Mouse (Mus musculus) hematopoietic stem cell, adult 5-6 weeks (primary cell): ENCODE results near the gene Gstt4. TPM values are rescaled to one million over a fixed set of nuclear protein-coding genes. Genes with fewer than 3 reads are reported as not detected.
"Not testable (repeated sequence)": the region's sequence is repeated elsewhere in the genome, so short reads cannot be mapped to it uniquely, and the experiment has no call there.

Source experiments
- ATAC-seq, 2 experiments: fragments of 125-278 bp in 1 of 2; replicated peaks in 1 of 2; 2 replicates each; pipeline ENCODE4 v1.8.0; 2016 to 2017; ENCODE audit warnings: inconsistent platforms in 2 of 2, mild to moderate bottlenecking in 2 of 2, moderate number of reproducible peaks in 2 of 2, low read depth in 1 of 2, moderate TSS enrichment in 1 of 2; ENCODE audit not compliant: low FRiP score in 2 of 2, poor library complexity in 2 of 2, severe bottlenecking in 2 of 2, insufficient read depth in 1 of 2, low TSS enrichment in 1 of 2
- total RNA-seq: library from RNA; stranded (forward); fragments of 172-1452, 232-1000 nt; gene quantifications from 2 replicates; pipeline ENCODE4 v1.2.3, GENCODE M21; 2017

Gene Gstt4
- total RNA-seq, 1 experiment from 2014 or later, result not detected

- no peak for ATAC-seq
Measured at GRCm38 (mm10) chr10:75844800-75845199, 22.5 kb upstream of the Gstt4 start.

- not testable (repeated sequence) for ATAC-seq
Measured at GRCm38 (mm10) chr10:75843898-75844297, 21.6 kb upstream of the Gstt4 start.

GRCm38 (mm10) chr10:75839092-75839491 lies 16.7 kb upstream of the Gstt4 start:
- ATAC-seq, result no peak

- peak; percentile 56 to 60 for ATAC-seq
Measured at GRCm38 (mm10) chr10:75837248-75837759, 15.0 kb upstream of the Gstt4 start, which contains the start of gene Gstt2. Gene Gstt2 (minus strand): TSS chr10:75837424.

GRCm38 (mm10) chr10:75835761-75836531 lies 13.6 kb upstream of the Gstt4 start:
- peak; percentile 23 to 47 for ATAC-seq

DNA sequence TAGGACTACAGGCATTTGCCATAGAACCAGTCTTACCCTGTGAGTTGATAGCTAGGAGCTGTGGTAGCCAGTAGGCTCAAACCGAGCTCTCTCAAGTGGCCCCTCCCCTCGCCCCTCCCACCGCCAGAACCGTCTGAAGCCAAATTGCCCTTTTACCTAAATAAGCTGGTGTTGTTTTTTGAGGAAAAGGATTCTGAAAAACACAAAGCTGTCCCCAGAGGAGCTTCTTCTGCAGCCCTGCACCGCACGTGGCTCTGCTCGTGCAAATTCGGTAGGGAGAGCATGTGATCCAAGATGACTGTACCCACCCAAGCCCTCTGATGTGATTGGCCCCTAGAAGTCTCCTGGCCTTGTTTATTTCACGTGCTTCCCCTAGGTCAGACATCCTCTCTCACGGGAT lies 13.0 kb upstream of the Gstt4 start:
- peak; percentile 38 to 60 for ATAC-seq

GRCm38 (mm10) chr10:75834721-75835120 lies 12.4 kb upstream of the Gstt4 start:
- no peak for ATAC-seq

DNA sequence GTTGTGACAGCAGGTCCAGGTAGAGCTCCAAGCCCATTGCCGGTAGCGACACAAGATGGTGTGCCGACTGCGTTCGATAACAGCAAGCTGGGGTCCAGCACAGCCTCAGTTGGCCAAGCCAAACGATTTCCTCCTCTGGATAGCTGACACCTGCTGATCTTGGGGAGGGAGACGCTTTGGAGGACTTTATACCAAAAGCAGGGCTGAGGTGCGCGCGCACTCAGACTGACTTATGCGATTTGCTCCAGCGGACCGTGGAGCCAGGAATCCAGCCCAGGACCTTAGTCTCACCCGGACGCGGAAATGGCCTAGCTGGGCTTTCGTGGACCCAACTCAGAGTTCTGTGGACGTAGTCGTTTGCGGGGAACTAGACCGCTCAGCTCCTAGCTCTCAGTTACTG lies 11.9 kb upstream of the Gstt4 start:
- ATAC-seq, result 0 out of 4 replicates have a peak, but pooled peaks of 1 of the 2 experiments have one; percentile 13

- ATAC-seq, result no peak
Measured at GRCm38 (mm10) chr10:75833456-75834080, 11.2 kb upstream of the Gstt4 start.

- no peak; a peak in 1 of 4 replicates for ATAC-seq
Measured at GRCm38 (mm10) chr10:75832272-75832895, 10.0 kb upstream of the Gstt4 start.

- ATAC-seq, result no peak
Measured at GRCm38 (mm10) chr10:75830275-75830670, 7.9 kb upstream of the Gstt4 start.

DNA sequence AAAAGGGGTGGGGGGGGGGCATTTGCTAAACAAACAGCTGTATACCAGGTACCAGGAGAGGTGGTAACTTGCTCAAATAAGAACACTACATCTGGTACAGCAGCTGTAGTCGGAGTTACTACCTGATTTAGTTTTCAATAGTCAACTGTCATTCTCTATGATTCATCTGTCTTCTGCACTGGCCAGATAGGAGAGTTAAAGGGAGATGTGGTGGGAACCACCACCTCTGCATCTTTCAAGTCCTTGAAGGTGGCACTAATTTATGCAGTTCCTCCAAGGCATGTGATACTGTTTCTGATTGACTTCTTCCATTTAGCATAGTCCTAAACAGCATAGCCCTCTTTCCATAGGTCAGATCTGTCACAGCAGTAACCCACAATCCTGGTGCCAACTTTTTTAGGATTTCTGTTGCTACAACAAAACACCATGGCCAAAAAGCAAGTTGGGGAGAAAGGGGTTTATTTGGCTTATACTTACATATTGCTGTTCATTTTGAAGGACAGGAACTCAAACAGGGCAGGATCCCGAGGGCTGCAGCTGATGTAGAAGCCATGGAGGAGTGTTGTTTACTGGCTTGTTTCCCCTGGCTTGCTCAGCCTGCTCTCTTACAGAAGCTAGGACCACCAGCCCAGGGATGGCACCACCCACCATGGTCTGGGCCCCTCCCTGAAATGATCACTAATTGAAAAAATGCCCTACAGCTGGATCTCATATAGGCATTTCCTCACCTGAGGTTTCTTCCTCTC lies 7.4 kb upstream of the Gstt4 start:
- ATAC-seq, result no peak

GRCm38 (mm10) chr10:75828500-75828931 lies 6.2 kb upstream of the Gstt4 start:
- ATAC-seq, result peak; percentile 36 to 63; a peak in 2 of 4 replicates

- 0 out of 4 replicates have a peak, but pooled peaks of 1 of the 2 experiments have one; percentile 9 for ATAC-seq
Measured at GRCm38 (mm10) chr10:75827668-75828360, 5.5 kb upstream of the Gstt4 start.

GRCm38 (mm10) chr10:75824530-75824929 lies 2.2 kb upstream of the Gstt4 start:
- ATAC-seq, result no peak

DNA sequence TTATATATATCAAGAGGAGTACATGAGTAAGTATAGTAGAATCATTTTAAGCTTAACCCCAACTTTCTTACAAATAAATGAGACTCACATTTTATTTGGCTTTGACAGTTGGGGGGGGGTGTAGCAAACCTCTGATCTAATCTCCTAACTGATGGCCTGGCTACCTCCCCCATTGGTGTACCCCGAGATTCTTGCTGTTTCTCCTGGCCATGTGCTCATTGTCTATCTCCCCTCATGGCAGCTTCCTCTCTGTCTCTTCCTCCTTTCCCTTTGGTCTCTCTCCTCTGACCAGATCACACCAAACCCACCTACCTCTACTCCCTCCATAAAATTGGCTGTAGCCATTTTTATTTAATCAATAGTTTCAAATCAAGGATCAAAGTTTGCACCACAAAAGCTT lies 1.4 kb upstream of the Gstt4 start:
- no peak for ATAC-seq

DNA sequence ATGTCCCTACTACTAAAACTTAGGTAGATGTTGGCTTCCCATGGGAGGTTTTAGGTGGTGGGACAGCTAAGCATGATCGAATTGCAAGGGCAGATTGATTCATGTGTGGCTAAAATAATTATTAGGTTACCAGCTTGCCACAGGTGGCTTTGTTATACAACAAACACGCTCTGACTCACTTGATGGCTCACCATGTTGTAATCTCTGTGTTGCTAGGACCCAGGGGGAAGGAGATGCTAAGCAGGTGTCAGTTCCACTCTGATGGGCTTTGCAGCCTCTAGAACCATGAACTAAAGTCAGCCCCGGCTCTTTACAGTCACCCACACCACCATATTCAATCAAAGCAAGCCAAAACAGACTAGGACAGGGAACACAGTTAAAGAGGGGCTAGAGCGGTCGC lies 2.5 kb downstream of the Gstt4 start:
- ATAC-seq, result no peak
